Mouse (Mus musculus): Measurements from ENCODE around the gene Sdf4. TPM values are rescaled to one million over a fixed set of nuclear protein-coding genes. Genes with fewer than 3 reads are reported as not detected.

Sdf4 gene
- polyA plus RNA-seq, 1 experiment = 122 TPM

- Histone ChIP-seq H3K27ac (ENCODE audit: insufficient read depth, low read length) (no peak within 1 kb of the TSS), H3K4me1 (ENCODE audit: control insufficient read depth, insufficient read depth, low read length) (no peaks in the 10 kb centered on the region), H3K4me3 (ENCODE audit: insufficient read depth, low read length) (no peak within 1 kb of the TSS)
- TF ChIP-seq POLR2A (IDR thresholded peaks at IDR 0.05; ENCODE audit: extremely low read depth, insufficient read depth, low read length) (no peak), CTCF (IDR thresholded peaks at IDR 0.05; ENCODE audit: extremely low read depth, insufficient read depth, low read length) (no peak)
Measured at GRCm38 (mm10) chr4:156059261-156059660, 66.6 kb downstream of the Sdf4 start, which contains the start of gene Ttll10. Ttll10 (minus strand) TSS chr4:156059414.

- no peak overlapping the region for H3K27ac ChIP-seq (ENCODE audit: insufficient read depth, low read length)
- H3K4me1 ChIP-seq (ENCODE audit: control insufficient read depth, insufficient read depth, low read length) = no peaks in the 10 kb centered on the region
- H3K4me3 ChIP-seq (ENCODE audit: insufficient read depth, low read length) = no peak overlapping the region
- no peak for TF ChIP-seq CTCF (IDR thresholded peaks at IDR 0.05; ENCODE audit: extremely low read depth, insufficient read depth, low read length)
- no peak for TF ChIP-seq POLR2A (IDR thresholded peaks at IDR 0.05; ENCODE audit: extremely low read depth, insufficient read depth, low read length)
Measured at GRCm38 (mm10) chr4:156059713-156060112, 67.0 kb downstream of the Sdf4 start.

Other genes with a start within 250 kb of the Sdf4 start
- gene Atad3a, start 231.8 kb upstream of the Sdf4 start, polyA plus RNA-seq (2012; rRNA removed) = 84.4 and 93.0 TPM in 2 replicates
- 29.8 and 32.1 TPM in 2 replicates for gene Vwa1, start 218.2 kb upstream of the Sdf4 start, polyA plus RNA-seq (2012; rRNA removed)
- gene Tmem88b, start 207.0 kb upstream of the Sdf4 start, polyA plus RNA-seq (2012; rRNA removed) = 39.2 and 50.5 TPM in 2 replicates
- gene Ankrd65, start 202.4 kb upstream of the Sdf4 start, polyA plus RNA-seq (2012; rRNA removed) = not detected in 2 replicates
- gene Mrpl20, start 190.0 kb upstream of the Sdf4 start, polyA plus RNA-seq (2012; rRNA removed) = 105 and 110 TPM in 2 replicates
- gene Ccnl2, start 180.4 kb upstream of the Sdf4 start, polyA plus RNA-seq (2012; rRNA removed) = 112 and 121 TPM in 2 replicates
- gene Aurkaip1, start 161.6 kb upstream of the Sdf4 start, polyA plus RNA-seq (2012; rRNA removed) = 128 and 131 TPM in 2 replicates
- 14.9 and 15.7 TPM in 2 replicates for gene Mxra8, start 153.2 kb upstream of the Sdf4 start, polyA plus RNA-seq (2012; rRNA removed)
- gene Dvl1, start 145.5 kb upstream of the Sdf4 start, polyA plus RNA-seq (2012; rRNA removed) = 133 and 145 TPM in 2 replicates
- gene Tas1r3, start 129.5 kb upstream of the Sdf4 start, polyA plus RNA-seq (2012; rRNA removed) = 0.17 and 0.23 TPM in 2 replicates
- gene Cptp, start 123.4 kb upstream of the Sdf4 start, polyA plus RNA-seq (2012; rRNA removed) = 19.7 and 21.9 TPM in 2 replicates
- gene Ints11, start 123.3 kb upstream of the Sdf4 start, polyA plus RNA-seq (2012; rRNA removed) = 39.4 and 42.5 TPM in 2 replicates
- gene Pusl1, start 101.1 kb upstream of the Sdf4 start, polyA plus RNA-seq (2012; rRNA removed) = 90.6 and 94.2 TPM in 2 replicates
- gene Acap3, start 101.0 kb upstream of the Sdf4 start, polyA plus RNA-seq (2012; rRNA removed) = 136 and 142 TPM in 2 replicates
- gene Ube2j2, start 49.0 kb upstream of the Sdf4 start, polyA plus RNA-seq (2012; rRNA removed) = 72.6 and 75.2 TPM in 2 replicates
- 19.3 and 22.2 TPM in 2 replicates for gene C1qtnf12, start 30.6 kb upstream of the Sdf4 start, polyA plus RNA-seq (2012; rRNA removed)
- 8.9 and 11.0 TPM in 2 replicates for gene B3galt6, start 223 bp upstream of the Sdf4 start, polyA plus RNA-seq (2012; rRNA removed)
- gene Tnfrsf4, start 21.0 kb downstream of the Sdf4 start, polyA plus RNA-seq (2012; rRNA removed) = 3.4 and 4.0 TPM in 2 replicates
- 0.17 and 0.34 TPM in 2 replicates for gene Tnfrsf18, start 33.3 kb downstream of the Sdf4 start, polyA plus RNA-seq (2012; rRNA removed)
- gene Ttll10, start 66.5 kb downstream of the Sdf4 start, polyA plus RNA-seq (2012; rRNA removed) = 0.10 and 0.34 TPM in 2 replicates
- gene 9430015G10Rik, start 117.1 kb downstream of the Sdf4 start, polyA plus RNA-seq (2012; rRNA removed) = 34.8 and 38.8 TPM in 2 replicates
- gene Rnf223, start 137.6 kb downstream of the Sdf4 start, polyA plus RNA-seq (2012; rRNA removed) = 2.0 and 2.1 TPM in 2 replicates
- gene Agrn, start 204.6 kb downstream of the Sdf4 start, polyA plus RNA-seq (2012; rRNA removed) = 186 and 206 TPM in 2 replicates
- gene Isg15, start 207.9 kb downstream of the Sdf4 start, polyA plus RNA-seq (2012; rRNA removed) = 5.6 and 8.8 TPM in 2 replicates
- 3.5 and 3.7 TPM in 2 replicates for gene AW011738, start 210.4 kb downstream of the Sdf4 start, polyA plus RNA-seq (2012; rRNA removed)
- 0.57 and 0.65 TPM in 2 replicates for gene Perm1, start 223.0 kb downstream of the Sdf4 start, polyA plus RNA-seq (2012; rRNA removed)
- gene Plekhn1, start 242.0 kb downstream of the Sdf4 start, polyA plus RNA-seq (2012; rRNA removed) = 70.6 and 79.0 TPM in 2 replicates
- 94.2 and 95.6 TPM in 2 replicates for gene Noc2l, start 243.1 kb downstream of the Sdf4 start, polyA plus RNA-seq (2012; rRNA removed)